Comparison of ENCODE assay signal across 23 mouse cellular contexts in the genomic region with DNA sequence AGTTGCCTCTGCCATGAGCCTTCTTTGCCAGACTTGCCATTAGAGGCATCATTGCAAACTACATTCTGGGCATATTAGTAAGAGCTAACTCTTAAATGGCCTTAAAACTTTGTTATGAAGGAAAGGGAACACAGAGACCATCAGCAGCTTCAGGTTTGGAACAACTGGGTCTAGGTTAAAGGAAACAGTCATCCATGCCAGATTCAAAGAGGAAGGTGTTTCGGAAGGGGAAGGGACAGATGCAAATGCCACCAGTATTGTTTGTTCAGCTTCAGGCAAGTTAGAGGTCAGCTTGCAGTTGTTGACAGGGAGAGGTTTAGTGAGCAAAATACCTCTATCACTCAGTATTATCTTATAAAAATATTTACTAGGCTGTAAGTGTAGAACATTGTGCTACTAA. TPM values are rescaled to one million over a fixed set of nuclear protein-coding genes. Genes with fewer than 3 reads are reported as not detected.
A peak's percentile ranks its signal among the peaks of the same experiment; 100 is the strongest.
DNase-seq lines count a peak whose midpoint lies in the region; ATAC-seq and TF ChIP-seq lines count a peak whose summit lies in the region.
"Had no signal": no experiment of that assay in that cellular context is flagged by ENCODE, and none has a peak within 500 bp of the region (broad histone marks: within the 10 kb centered on the region; RNA-seq: fewer than 3 reads in every experiment).

No protein-coding gene starts in this region.

- H3K9me3 ChIP-seq in heart, embryonic 10.5 days = no peaks in the 10 kb centered on the region
- no peaks in the 10 kb centered on the region for H3K9me3 ChIP-seq in forebrain, postnatal 0 days (ENCODE audit: low read length)
- H3K9me3 ChIP-seq: embryonic facial prominence, embryonic 12.5 days; embryonic facial prominence, embryonic 15.5 days; heart, embryonic 13.5 days; hindbrain, embryonic 12.5 days; hindbrain, embryonic 15.5 days had no signal

- H3K9ac ChIP-seq in forebrain, postnatal 0 days = no peak overlapping the region
- H3K9ac ChIP-seq: embryonic facial prominence, embryonic 12.5 days; embryonic facial prominence, embryonic 15.5 days; heart, embryonic 13.5 days; hindbrain, embryonic 12.5 days; hindbrain, embryonic 15.5 days had no signal

- peak; percentile 91 for DNase-seq in heart, adult 11 months
- DNase-seq in heart, postnatal 25 days (ENCODE audit: low spot score) = no peak
- peak; percentile 33 for DNase-seq in heart, adult 8-10 months (ENCODE audit: low spot score)
- DNase-seq in heart, embryonic 10.5 days (ENCODE audit: low spot score) = no peak
- peak; percentile 44 for DNase-seq in ZHBTc4 (ENCODE audit: low read depth, low spot score)
- DNase-seq in forebrain, postnatal 0 days = no peak
- DNase-seq: adrenal gland, adult 8-10 months; adrenal gland, postnatal 25 days; cerebellum, adult 18-20 months; cerebellum, adult 9-10 months; cerebellum, postnatal 14 days; gastrocnemius, postnatal 36 days; kidney, adult 2 months had no signal

- H3K36me3 ChIP-seq in heart, embryonic 10.5 days = no peaks in the 10 kb centered on the region
- H3K36me3 ChIP-seq in forebrain, postnatal 0 days (ENCODE audit: insufficient read depth) = no peaks in the 10 kb centered on the region
- H3K36me3 ChIP-seq: embryonic facial prominence, embryonic 12.5 days; embryonic facial prominence, embryonic 15.5 days; heart, embryonic 13.5 days; hindbrain, embryonic 12.5 days; hindbrain, embryonic 15.5 days had no signal

- no peak overlapping the region for H3K4me2 ChIP-seq in forebrain, postnatal 0 days (ENCODE audit: low read depth)
- H3K4me2 ChIP-seq: embryonic facial prominence, embryonic 12.5 days; embryonic facial prominence, embryonic 15.5 days; heart, embryonic 13.5 days; hindbrain, embryonic 12.5 days; hindbrain, embryonic 15.5 days had no signal

- no peak for ATAC-seq in forebrain, postnatal 0 days
- ATAC-seq: activated CD4-positive, CD25-positive, alpha-beta regulatory T cell, adult 4 months; CD4-positive, CD25-positive, alpha-beta regulatory T cell, adult 4 months; forebrain, embryonic 14.5 days; intestine, postnatal 0 days had no signal

- intact Hi-C loops in heart, postnatal 25 days (cut with DNase I) = no loop called here

- H3K4me1 ChIP-seq in heart, embryonic 10.5 days = peaks cover 7% of the 10 kb centered on the region
- H3K4me1 ChIP-seq in brown adipose tissue, adult 24 weeks (ENCODE audit: control insufficient read depth, insufficient read depth, insufficient read length, low read length) = no peaks in the 10 kb centered on the region
- H3K4me1 ChIP-seq in forebrain, postnatal 0 days (ENCODE audit: insufficient read depth) = no peaks in the 10 kb centered on the region
- H3K4me1 ChIP-seq: embryonic facial prominence, embryonic 12.5 days; embryonic facial prominence, embryonic 15.5 days; hindbrain, embryonic 12.5 days; hindbrain, embryonic 15.5 days had no signal

- no peak for TF ChIP-seq CTCF in forebrain, postnatal 0 days (IDR thresholded peaks at IDR 0.05; ENCODE audit: low read depth)

- no peak overlapping the region for H3K27ac ChIP-seq in heart, embryonic 10.5 days
- peak overlapping the region; percentile 51; the same call in 1 of the 2 replicates for H3K27ac ChIP-seq in brown adipose tissue, adult 24 weeks (replicated peaks; ENCODE audit: low read depth, low read length)
- H3K27ac ChIP-seq in forebrain, postnatal 0 days (ENCODE audit: low read depth, low read length) = no peak overlapping the region
- H3K27ac ChIP-seq: embryonic facial prominence, embryonic 12.5 days; embryonic facial prominence, embryonic 15.5 days; heart, embryonic 13.5 days; hindbrain, embryonic 12.5 days; hindbrain, embryonic 15.5 days had no signal

- WGBS in heart, embryonic 10.5 days = 70% methylated on average over 1 of the region's 1 CpGs
- 93% methylated on average over 1 of the region's 1 CpGs for WGBS in forebrain, postnatal 0 days

- no peak overlapping the region for H3K4me3 ChIP-seq in heart, embryonic 10.5 days
- H3K4me3 ChIP-seq in brown adipose tissue, adult 24 weeks (ENCODE audit: insufficient read depth, low read depth, low read length) = no peak overlapping the region
- no peak overlapping the region for H3K4me3 ChIP-seq in forebrain, postnatal 0 days (ENCODE audit: low read depth, low read length)
- H3K4me3 ChIP-seq: embryonic facial prominence, embryonic 12.5 days; embryonic facial prominence, embryonic 15.5 days; heart, embryonic 13.5 days; hindbrain, embryonic 12.5 days; hindbrain, embryonic 15.5 days had no signal

- H3K27me3 ChIP-seq in heart, embryonic 10.5 days (ENCODE audit: insufficient read depth, poor library complexity, severe bottlenecking) = no peaks in the 10 kb centered on the region
- no peaks in the 10 kb centered on the region for H3K27me3 ChIP-seq in forebrain, postnatal 0 days (ENCODE audit: insufficient read depth, low read length)
- H3K27me3 ChIP-seq: embryonic facial prominence, embryonic 12.5 days; embryonic facial prominence, embryonic 15.5 days; heart, embryonic 13.5 days; hindbrain, embryonic 12.5 days; hindbrain, embryonic 15.5 days had no signal

RNA-seq across cellular contexts. Expression of gene Klf6, which starts 37.7 kb away (rescaled TPM):
- total RNA-seq in heart, postnatal 25 days (2021) = 10 to 100 TPM; 47.7 to 55.1 TPM
- 10 to 100 TPM; 36.0 to 49.3 (median 42.0) TPM for total RNA-seq in heart, adult 8-10 months (2022)
- polyA plus RNA-seq in heart, embryonic 10.5 days (2016; fragmentation: Nextera tagmentation; extraction: Ambion mirVana) = 56.1 and 63.8 TPM in 2 replicates
- polyA plus RNA-seq in brown adipose tissue, adult 24 weeks (2012; ENCODE audit: insufficient read depth, insufficient read length, missing spikeins) = 28.4 and 31.5 TPM in 2 replicates
- 78.8 and 87.1 TPM in 2 replicates for total RNA-seq in forebrain, postnatal 0 days (2014; rRNA removed)
- 100.0 and 146 TPM in 2 replicates for polyA plus RNA-seq in forebrain, postnatal 0 days (2015; fragmentation: Nextera tagmentation; extraction: Ambion mirVana)

Comparison
In these comparisons a context has a peak if more than half of its experiments do, and no peak if none do; other contexts are left out.
1. DNase-seq: peak in heart, adult 11 months (single experiment), heart, adult 8-10 months (single experiment) and ZHBTc4 (single experiment); none in heart, postnatal 25 days (single experiment), heart, embryonic 10.5 days (single experiment) and forebrain, postnatal 0 days (single experiment).